Mouse (Mus musculus) forebrain, embryonic 11.5 days (tissue): ENCODE measurements around the gene Edar. TPM values are rescaled to one million over a fixed set of nuclear protein-coding genes. Genes with fewer than 3 reads are reported as not detected.
"Not testable (repeated sequence)": the region's sequence is repeated elsewhere in the genome, so short reads cannot be mapped to it uniquely, and the experiment has no call there.

Experiments
- ATAC-seq: fragments of 200-750 bp; cut with Nextera tagmentation; replicated peaks from 2 replicates; pipeline ENCODE4 v1.8.0; 2017; ENCODE audit warnings: moderate TSS enrichment; ENCODE audit not compliant: low FRiP score
- DNase-seq: peaks from one replicate; pipeline ENCODE4 v3.0.0-alpha.2; 2017; ENCODE audit warnings: low spot score
- H3K27ac ChIP-seq: fragments of 300-500 bp; sonication (generic); 2 replicates; pipeline ENCODE4 v1.5.1; 2014; ENCODE audit warnings: low read depth, low read length
- H3K27me3 ChIP-seq: fragments of 300-500 bp; sonication (generic); 2 replicates; pipeline ENCODE4 v1.6.1; 2014; ENCODE audit warnings: mild to moderate bottlenecking, low read length, mixed read lengths; ENCODE audit not compliant: control insufficient read depth, insufficient read depth
- H3K36me3 ChIP-seq: fragments of 300-500 bp; sonication (generic); 2 replicates; pipeline ENCODE4 v1.6.1; 2014; ENCODE audit warnings: mild to moderate bottlenecking, low read length, moderate library complexity, mixed read lengths; ENCODE audit not compliant: control insufficient read depth, insufficient read depth
- H3K4me1 ChIP-seq: fragments of 300-500 bp; sonication (generic); replicated peaks from 2 replicates; pipeline ENCODE4 v1.6.1; 2014; ENCODE audit warnings: low read length, mixed read lengths; ENCODE audit not compliant: control insufficient read depth, insufficient read depth
- H3K4me2 ChIP-seq: fragments of 300-500 bp; sonication (generic); 2 replicates; pipeline ENCODE4 v1.6.1; 2014; ENCODE audit warnings: low read depth, mild to moderate bottlenecking, low read length, moderate library complexity, mixed read lengths; ENCODE audit not compliant: severe bottlenecking
- H3K4me3 ChIP-seq: fragments of 300-500 bp; sonication (generic); 2 replicates; pipeline ENCODE4 v1.5.1; 2014; ENCODE audit warnings: low read depth, low read length
- H3K9ac ChIP-seq: fragments of 300-500 bp; sonication (generic); 2 replicates; pipeline ENCODE4 v1.6.1; 2014; ENCODE audit warnings: low read length
- H3K9me3 ChIP-seq: fragments of 300-500 bp; sonication (generic); 2 replicates; pipeline ENCODE4 v1.6.1; 2016; ENCODE audit warnings: low read length, mixed read lengths; ENCODE audit not compliant: control insufficient read depth
- WGBS: fragments of 180-500 bp; shearing (Covaris S2); extraction: QIAGEN DNeasy Blood & Tissue Kit; methylation state at CpG from one replicate; pipeline ENCODE4 v1.1.7; 2014; 5-methylcytosine and 5-hydroxymethylcytosine counted together
- polyA plus RNA-seq: library from polyadenylated mRNA; unstranded; fragments of >200 nt; fragmentation: Nextera tagmentation; extraction: Ambion mirVana; gene quantifications from 2 replicates; pipeline ENCODE4 v1.2.1, GENCODE M21; 2014

Edar gene
- 0.75 and 0.81 TPM in 2 replicates for polyA plus RNA-seq

DNA sequence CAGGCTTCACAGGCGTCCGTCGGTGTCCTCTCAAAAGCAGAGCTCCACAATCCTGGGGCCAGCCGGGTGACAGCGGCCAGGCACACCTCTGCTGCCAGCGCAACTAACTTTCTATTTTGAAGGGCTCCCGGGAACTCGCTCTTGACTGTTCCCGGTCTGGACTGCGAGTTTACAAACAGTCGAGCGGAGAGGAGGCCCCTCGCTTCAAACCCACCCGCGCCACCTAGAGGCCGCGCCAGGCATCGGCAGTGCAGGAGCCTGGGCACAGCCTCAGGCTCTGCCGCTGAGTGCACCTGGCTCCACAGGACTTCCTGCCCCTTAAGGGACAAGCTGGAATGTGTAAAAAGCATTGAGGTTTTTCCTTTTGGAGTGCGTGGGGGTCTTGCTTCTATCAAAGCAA, at the start of gene Edar:
Gene Edar, minus strand, starts transcription at position 122 of the 400 bp plus-strand sequence.
- no peak within 1 kb of the TSS for H3K9ac ChIP-seq
- H3K4me1 ChIP-seq, result peaks cover 5% of the 10 kb centered on the region; the same call in 1 of the 2 replicates
- ATAC-seq (0 out of 2 replicates have a peak, but pooled peaks have one; percentile 22), DNase-seq (peak; percentile 92)
- peak within 1 kb of the TSS; percentile 27; the same call in 1 of the 2 replicates for H3K4me3 ChIP-seq
- no peak within 1 kb of the TSS for H3K27ac ChIP-seq
- no peaks in the 10 kb centered on the region for H3K9me3 ChIP-seq
- H3K27me3 ChIP-seq, result peaks cover 5% of the 10 kb centered on the region; the same call in 1 of the 2 replicates
- H3K36me3 ChIP-seq, result no peaks in the 10 kb centered on the region
- H3K4me2 ChIP-seq, result peak within 1 kb of the TSS; percentile 50
- WGBS, result 2% methylated on average over 20 of the region's 20 CpGs

GRCm38 (mm10) chr10:58718110-58718509, 42.7 kb upstream of the Edar start, which contains the start of gene Gm17542:
Gene Gm17542 (minus strand): TSS chr10:58718210.
- H3K27me3 ChIP-seq, H3K9ac ChIP-seq, ATAC-seq, H3K4me3 ChIP-seq, H3K4me1 ChIP-seq, DNase-seq, H3K36me3 ChIP-seq, H3K27ac ChIP-seq, H3K4me2 ChIP-seq, H3K9me3 ChIP-seq: not testable (repeated sequence)

- no peaks in the 10 kb centered on the region for H3K27me3 ChIP-seq
- no peaks in the 10 kb centered on the region for H3K4me1 ChIP-seq
- no peaks in the 10 kb centered on the region for H3K36me3 ChIP-seq
- H3K9ac ChIP-seq, result no peak overlapping the region
- DNase-seq (no peak), ATAC-seq (no peak)
- H3K4me3 ChIP-seq, result no peak overlapping the region
- H3K27ac ChIP-seq, result no peak overlapping the region
- no peaks in the 10 kb centered on the region for H3K9me3 ChIP-seq
- H3K4me2 ChIP-seq, result no peak overlapping the region
- 73% methylated on average over 3 of the region's 3 CpGs for WGBS
Measured at GRCm38 (mm10) chr10:58714789-58715148, 39.3 kb upstream of the Edar start.

DNA sequence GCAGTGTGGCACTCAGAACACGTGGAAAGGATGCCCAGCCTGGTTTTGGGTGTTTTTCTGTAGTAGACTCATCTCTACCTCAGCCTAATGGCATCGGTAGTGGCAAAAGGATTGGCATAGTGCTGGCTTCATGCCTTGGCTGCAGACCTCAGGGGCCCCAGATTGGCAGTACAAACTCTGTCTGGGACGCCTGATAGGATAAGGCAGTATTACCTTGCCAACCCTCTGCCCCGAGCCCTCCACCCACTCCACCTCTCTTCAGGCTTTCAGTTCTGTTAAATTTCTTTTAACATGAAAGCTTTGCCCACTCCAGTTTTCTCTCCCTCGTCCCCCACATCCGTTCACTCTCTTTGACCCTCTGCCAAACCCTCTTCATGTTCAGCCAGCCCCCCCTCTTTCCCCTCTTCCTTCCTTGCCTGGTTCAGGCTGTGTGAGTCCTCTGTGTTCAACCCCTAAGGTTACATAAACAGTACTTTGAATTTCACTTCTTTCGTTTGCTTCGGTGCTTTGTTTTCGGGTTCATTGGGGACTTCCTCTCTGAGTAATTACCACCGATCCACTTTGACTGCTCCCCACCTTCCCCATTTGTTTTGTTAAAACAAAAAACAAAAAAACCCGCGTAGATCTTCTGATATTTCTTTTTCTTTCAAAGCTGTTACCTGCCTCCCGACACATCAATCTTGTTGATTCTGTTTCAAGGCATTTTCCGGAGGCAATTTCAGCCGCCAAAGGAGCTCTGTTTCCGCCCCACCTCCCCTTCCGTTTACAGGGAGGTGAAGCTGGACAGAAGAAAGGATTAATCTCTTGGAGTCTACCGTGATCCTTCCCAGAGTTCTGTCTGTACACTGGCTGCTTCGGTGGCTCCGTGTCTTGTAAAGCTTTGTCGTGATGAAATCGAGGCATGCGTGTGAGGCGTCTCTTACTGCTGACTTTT, 38.7 kb upstream of the Edar start:
- no peak overlapping the region for H3K27ac ChIP-seq
- DNase-seq, result no peak
- H3K9me3 ChIP-seq, result no peaks in the 10 kb centered on the region
- H3K4me3 ChIP-seq, result no peak overlapping the region
- no peaks in the 10 kb centered on the region for H3K27me3 ChIP-seq
- H3K9ac ChIP-seq, result no peak overlapping the region
- no peak for ATAC-seq
- H3K36me3 ChIP-seq, result no peaks in the 10 kb centered on the region
- peak overlapping the region; percentile 12; the same call in 1 of the 2 replicates for H3K4me2 ChIP-seq
- WGBS, result 49% methylated on average over 24 of the region's 24 CpGs
- no peaks in the 10 kb centered on the region for H3K4me1 ChIP-seq

DNA sequence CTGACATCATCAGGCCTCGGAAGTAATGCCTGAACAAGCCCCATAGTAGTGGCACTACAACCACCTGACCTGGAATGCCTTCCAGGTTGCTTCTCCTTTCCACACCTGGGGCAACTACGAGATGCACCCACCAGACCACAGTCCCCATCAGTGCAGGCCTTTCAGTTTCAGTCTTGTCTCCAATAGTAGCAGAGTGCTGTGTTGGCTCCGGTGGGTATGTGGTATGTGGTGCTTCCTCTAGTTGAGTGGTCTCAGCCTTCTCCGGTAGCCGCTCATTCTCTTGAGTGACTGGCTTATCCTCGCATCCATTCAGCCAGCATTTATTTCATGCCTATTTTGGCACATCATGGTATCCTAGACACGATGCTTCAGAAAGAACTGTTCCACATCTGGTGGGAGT, 37.8 kb upstream of the Edar start:
- H3K4me2 ChIP-seq, result no peak overlapping the region
- H3K9me3 ChIP-seq, result no peaks in the 10 kb centered on the region
- no peaks in the 10 kb centered on the region for H3K4me1 ChIP-seq
- H3K36me3 ChIP-seq, result no peaks in the 10 kb centered on the region
- no peaks in the 10 kb centered on the region for H3K27me3 ChIP-seq
- WGBS, result 90% methylated on average over 7 of the region's 7 CpGs
- DNase-seq, result no peak
- no peak for ATAC-seq
- H3K27ac ChIP-seq, result no peak overlapping the region
- H3K9ac ChIP-seq, result no peak overlapping the region
- no peak overlapping the region for H3K4me3 ChIP-seq

DNA sequence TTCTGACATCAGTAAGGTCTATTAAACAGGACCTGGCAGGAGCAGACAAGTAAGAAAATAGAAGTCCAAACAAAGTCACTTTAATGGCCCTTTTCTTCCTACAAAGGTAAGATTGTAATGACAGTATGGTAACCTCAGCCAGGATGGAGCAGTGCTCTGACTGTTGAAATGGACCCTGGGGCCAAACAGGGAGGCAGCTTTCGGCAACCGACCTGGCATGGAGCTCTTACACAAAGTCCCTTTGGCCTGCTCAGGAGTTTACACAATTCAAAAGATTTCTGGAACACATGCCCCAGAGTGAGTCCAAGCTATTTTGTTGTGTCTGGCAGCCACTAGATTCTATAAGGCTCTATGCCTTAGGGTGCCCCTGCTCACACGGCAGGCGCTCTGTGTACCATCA, 33.6 kb upstream of the Edar start:
- H3K4me1 ChIP-seq, result no peaks in the 10 kb centered on the region
- no peak for DNase-seq
- no peaks in the 10 kb centered on the region for H3K36me3 ChIP-seq
- H3K4me3 ChIP-seq, result no peak overlapping the region
- H3K9me3 ChIP-seq, result no peaks in the 10 kb centered on the region
- H3K4me2 ChIP-seq, result no peak overlapping the region
- H3K27ac ChIP-seq, result no peak overlapping the region
- no peak for ATAC-seq
- no peaks in the 10 kb centered on the region for H3K27me3 ChIP-seq
- H3K9ac ChIP-seq, result no peak overlapping the region
- WGBS, result 90% methylated on average over 4 of the region's 4 CpGs

- Histone ChIP-seq H3K9me3 (no peaks in the 10 kb centered on the region), H3K27me3 (no peaks in the 10 kb centered on the region), H3K4me3 (no peak overlapping the region), H3K4me2 (no peak overlapping the region), H3K4me1 (no peaks in the 10 kb centered on the region), H3K9ac (no peak overlapping the region), H3K27ac (no peak overlapping the region), H3K36me3 (no peaks in the 10 kb centered on the region)
- no peak for ATAC-seq
- WGBS, result 38% methylated on average over 6 of the region's 6 CpGs
- no peak for DNase-seq
Measured at GRCm38 (mm10) chr10:58700578-58700977, 25.1 kb upstream of the Edar start.

- Histone ChIP-seq H3K9me3 (no peaks in the 10 kb centered on the region), H3K36me3 (no peaks in the 10 kb centered on the region), H3K27me3 (no peaks in the 10 kb centered on the region), H3K4me1 (no peaks in the 10 kb centered on the region), H3K4me3 (no peak overlapping the region), H3K27ac (no peak overlapping the region), H3K4me2 (no peak overlapping the region), H3K9ac (no peak overlapping the region)
- 45% methylated on average over 4 of the region's 4 CpGs for WGBS
- ATAC-seq, result no peak
- no peak for DNase-seq
Measured at GRCm38 (mm10) chr10:58700160-58700559, 24.7 kb upstream of the Edar start.

DNA sequence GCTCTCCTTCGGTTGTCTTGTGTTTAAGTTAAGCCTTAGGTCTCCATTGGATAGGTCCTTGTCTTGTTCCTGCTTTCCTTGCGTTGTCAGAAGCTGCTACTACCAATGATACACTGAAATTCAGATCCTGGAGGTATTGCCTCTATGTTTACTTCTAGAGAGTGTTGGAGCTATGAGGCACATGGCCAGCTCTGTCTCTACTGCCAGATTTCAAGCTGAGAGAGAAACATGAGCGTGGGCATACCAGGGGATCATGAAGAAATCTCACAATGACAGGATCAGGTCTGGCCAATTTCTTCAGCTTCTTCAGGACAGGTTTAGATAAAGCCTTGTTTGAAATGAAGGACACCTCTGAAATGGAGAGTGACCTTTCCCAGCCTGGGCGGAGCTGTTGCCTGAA, 23.5 kb upstream of the Edar start:
- Histone ChIP-seq H3K4me3 (no peak overlapping the region), H3K36me3 (no peaks in the 10 kb centered on the region), H3K9me3 (no peaks in the 10 kb centered on the region), H3K4me1 (no peaks in the 10 kb centered on the region), H3K4me2 (no peak overlapping the region), H3K27me3 (no peaks in the 10 kb centered on the region), H3K27ac (no peak overlapping the region), H3K9ac (no peak overlapping the region)
- ATAC-seq (no peak), DNase-seq (no peak)
- 91% methylated on average over 4 of the region's 4 CpGs for WGBS
